Mouse (Mus musculus) liver, embryonic 14.5 days (tissue): ENCODE data around the gene Naglu.

ENCODE experiments used
- CTCF ChIP-seq: IDR thresholded peaks from 2 replicates; pipeline ENCODE4 v1.5.1; 2016; ENCODE audit warnings: antibody characterized with exemption, low read depth, control low read depth
- EP300 ChIP-seq: IDR thresholded peaks from 2 replicates; pipeline ENCODE4 v1.6.1; 2016; ENCODE audit warnings: antibody characterized with exemption, low read depth

DNA sequence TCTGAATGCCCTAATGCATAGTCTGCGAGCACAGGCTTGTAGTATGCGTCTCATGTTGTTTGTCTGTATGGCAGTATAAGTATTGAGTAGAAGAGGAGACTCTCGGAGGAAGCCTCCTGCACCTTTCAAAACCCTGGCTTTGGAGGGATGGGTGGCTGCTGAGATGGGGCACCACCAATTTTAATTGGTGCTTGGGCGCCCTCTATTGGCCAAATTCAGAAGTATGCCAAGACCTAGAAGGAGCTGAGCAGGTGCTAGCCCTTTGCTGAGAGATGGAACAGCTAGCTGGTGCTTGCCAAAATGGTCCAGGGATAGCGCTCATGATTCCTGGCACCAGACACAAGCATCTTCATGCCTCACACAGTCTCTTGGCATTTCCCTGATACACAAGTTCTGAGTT is 12.0 kb upstream of the Naglu start:
- TF ChIP-seq CTCF (peak; percentile 91), EP300 (no peak)
